Mouse (Mus musculus): Measurements from ENCODE around the gene Fam228b. TPM values are rescaled to one million over a fixed set of nuclear protein-coding genes. Genes with fewer than 3 reads are reported as not detected.

Gene Fam228b
- polyA plus RNA-seq, 1 experiment = not detected

- Histone ChIP-seq H3K4me1 (ENCODE audit: control insufficient read depth, insufficient read depth, low read length) (no peaks in the 10 kb centered on the region; the same call in 1 of the 2 replicates), H3K27ac (ENCODE audit: insufficient read depth, low read depth, low read length) (no peak overlapping the region), H3K4me3 (ENCODE audit: insufficient read depth, low read depth, low read length) (no peak overlapping the region)
- no peak for TF ChIP-seq CTCF (IDR thresholded peaks at IDR 0.05; ENCODE audit: insufficient read depth, low read depth, low read length)
- no peak for TF ChIP-seq POLR2A (IDR thresholded peaks at IDR 0.05; ENCODE audit: insufficient read depth, low read depth, low read length)
- 80% methylated on average over 17 of the region's 17 CpGs for WGBS
Measured at GRCm38 (mm10) chr12:4719762-4720754, 49.0 kb downstream of the Fam228b start.

GRCm38 (mm10) chr12:4719066-4719761, 49.9 kb downstream of the Fam228b start:
- WGBS = 84% methylated on average over 13 of the region's 13 CpGs

DNA sequence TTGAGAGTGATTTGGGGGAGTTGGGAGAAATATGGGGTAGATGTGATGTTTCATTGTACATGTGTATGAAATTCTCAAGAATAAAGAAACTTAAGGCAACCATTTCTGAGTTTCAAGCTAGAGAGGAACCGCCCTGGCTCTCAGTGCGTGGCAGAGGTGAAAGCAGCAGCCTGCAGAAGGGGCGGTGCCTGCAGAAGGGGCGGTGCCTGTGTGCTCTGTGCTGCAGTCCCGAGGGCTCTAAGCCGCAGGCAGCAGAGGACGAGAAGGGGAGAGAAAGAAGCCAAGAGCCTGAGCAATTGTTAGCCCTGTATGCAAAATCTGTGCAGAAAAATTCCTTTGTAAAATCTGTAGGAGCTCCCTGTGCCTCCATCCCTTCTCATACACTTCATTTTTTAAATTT, 51.6 kb downstream of the Fam228b start:
- Histone ChIP-seq H3K27ac (ENCODE audit: insufficient read depth, low read depth, low read length) (no peak overlapping the region), H3K4me3 (ENCODE audit: insufficient read depth, low read depth, low read length) (no peak overlapping the region), H3K4me1 (ENCODE audit: control insufficient read depth, insufficient read depth, low read length) (no peaks in the 10 kb centered on the region; the same call in 1 of the 2 replicates)
- WGBS = 44% methylated on average over 7 of the region's 7 CpGs
- TF ChIP-seq CTCF (IDR thresholded peaks at IDR 0.05; ENCODE audit: insufficient read depth, low read depth, low read length) = no peak
- TF ChIP-seq POLR2A (IDR thresholded peaks at IDR 0.05; ENCODE audit: insufficient read depth, low read depth, low read length) = no peak

More at GRCm38 (mm10) chr12:4719066-4719761, 49.9 kb downstream of the Fam228b start:
- H3K27ac ChIP-seq (ENCODE audit: insufficient read depth, low read depth, low read length) = no peak overlapping the region
- no peak overlapping the region for H3K4me3 ChIP-seq (ENCODE audit: insufficient read depth, low read depth, low read length)
- TF ChIP-seq CTCF (IDR thresholded peaks at IDR 0.05; ENCODE audit: insufficient read depth, low read depth, low read length) (no peak), POLR2A (IDR thresholded peaks at IDR 0.05; ENCODE audit: insufficient read depth, low read depth, low read length) (no peak)
- H3K4me1 ChIP-seq (ENCODE audit: control insufficient read depth, insufficient read depth, low read length) = no peaks in the 10 kb centered on the region; the same call in 1 of the 2 replicates

GRCm38 (mm10) chr12:4715606-4716005, 53.5 kb downstream of the Fam228b start:
- Histone ChIP-seq H3K4me1 (ENCODE audit: control insufficient read depth, insufficient read depth, low read length) (no peaks in the 10 kb centered on the region; the same call in 1 of the 2 replicates), H3K4me3 (ENCODE audit: insufficient read depth, low read depth, low read length) (no peak overlapping the region), H3K27ac (ENCODE audit: insufficient read depth, low read depth, low read length) (no peak overlapping the region)
- TF ChIP-seq POLR2A (IDR thresholded peaks at IDR 0.05; ENCODE audit: insufficient read depth, low read depth, low read length) (no peak), CTCF (IDR thresholded peaks at IDR 0.05; ENCODE audit: insufficient read depth, low read depth, low read length) (no peak)
- WGBS = 85% methylated on average over 10 of the region's 10 CpGs

- H3K4me3 ChIP-seq (ENCODE audit: insufficient read depth, low read depth, low read length) = no peak overlapping the region
- TF ChIP-seq CTCF (IDR thresholded peaks at IDR 0.05; ENCODE audit: insufficient read depth, low read depth, low read length) (no peak), POLR2A (IDR thresholded peaks at IDR 0.05; ENCODE audit: insufficient read depth, low read depth, low read length) (no peak)
- 80% methylated on average over 4 of the region's 4 CpGs for WGBS
- no peak overlapping the region for H3K27ac ChIP-seq (ENCODE audit: insufficient read depth, low read depth, low read length)
- H3K4me1 ChIP-seq (ENCODE audit: control insufficient read depth, insufficient read depth, low read length) = no peaks in the 10 kb centered on the region; the same call in 1 of the 2 replicates
Measured at GRCm38 (mm10) chr12:4713361-4713760, 55.7 kb downstream of the Fam228b start.

DNA sequence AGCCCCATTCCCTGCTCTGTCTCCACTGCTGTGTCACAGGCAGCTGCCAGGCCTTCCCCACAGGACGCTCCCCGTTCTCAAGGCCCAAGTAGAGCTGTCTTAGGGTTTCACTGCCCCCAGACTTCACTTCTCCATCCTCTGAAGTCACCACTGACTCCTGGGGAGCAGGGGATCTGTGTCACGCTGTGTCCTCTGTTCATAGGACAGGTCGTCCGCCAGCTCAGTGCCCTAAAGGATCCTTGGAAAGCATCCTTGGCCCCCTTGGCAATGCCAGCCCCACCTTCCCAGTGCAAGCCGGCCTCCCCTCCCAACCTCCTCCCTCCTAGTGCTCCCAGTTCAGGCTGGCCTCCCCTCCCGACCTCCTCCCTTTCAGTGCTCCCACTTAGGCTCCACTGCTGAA, 59.1 kb downstream of the Fam228b start:
- TF ChIP-seq CTCF (IDR thresholded peaks at IDR 0.05; ENCODE audit: insufficient read depth, low read depth, low read length) (no peak), POLR2A (IDR thresholded peaks at IDR 0.05; ENCODE audit: insufficient read depth, low read depth, low read length) (no peak)
- Histone ChIP-seq H3K27ac (ENCODE audit: insufficient read depth, low read depth, low read length) (no peak overlapping the region), H3K4me1 (ENCODE audit: control insufficient read depth, insufficient read depth, low read length) (no peaks in the 10 kb centered on the region), H3K4me3 (ENCODE audit: insufficient read depth, low read depth, low read length) (no peak overlapping the region)
- 84% methylated on average over 7 of the region's 7 CpGs for WGBS

GRCm38 (mm10) chr12:4708881-4709604, 60.0 kb downstream of the Fam228b start:
- TF ChIP-seq CTCF (IDR thresholded peaks at IDR 0.05; ENCODE audit: insufficient read depth, low read depth, low read length) (no peak), POLR2A (IDR thresholded peaks at IDR 0.05; ENCODE audit: insufficient read depth, low read depth, low read length) (no peak)
- Histone ChIP-seq H3K4me3 (ENCODE audit: insufficient read depth, low read depth, low read length) (no peak overlapping the region), H3K4me1 (ENCODE audit: control insufficient read depth, insufficient read depth, low read length) (no peaks in the 10 kb centered on the region), H3K27ac (ENCODE audit: insufficient read depth, low read depth, low read length) (no peak overlapping the region)
- WGBS = 77% methylated on average over 8 of the region's 8 CpGs

DNA sequence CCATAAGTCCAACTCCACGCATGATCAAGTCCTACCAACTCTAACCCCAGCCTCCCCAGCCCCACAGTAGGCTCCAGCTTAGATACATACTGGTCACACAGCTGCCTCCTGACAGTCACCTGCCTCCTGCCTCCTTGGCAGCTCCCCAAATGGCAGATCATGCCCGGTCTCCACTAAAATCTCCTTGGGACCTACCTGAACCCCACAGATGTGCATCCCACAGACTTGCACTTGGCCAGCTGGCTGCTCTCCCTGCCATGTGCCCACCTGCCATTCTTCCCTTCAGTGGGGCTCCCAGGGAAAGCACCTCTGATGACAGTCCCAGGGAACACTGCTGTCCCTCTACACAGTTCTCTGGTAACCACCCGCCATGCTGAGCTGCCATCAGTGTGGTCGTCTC, 60.8 kb downstream of the Fam228b start:
- WGBS = 85% methylated on average over 4 of the region's 4 CpGs
- TF ChIP-seq CTCF (IDR thresholded peaks at IDR 0.05; ENCODE audit: insufficient read depth, low read depth, low read length) (no peak), POLR2A (IDR thresholded peaks at IDR 0.05; ENCODE audit: insufficient read depth, low read depth, low read length) (no peak)
- H3K4me1 ChIP-seq (ENCODE audit: control insufficient read depth, insufficient read depth, low read length) = no peaks in the 10 kb centered on the region

More for the DNA sequence above, 60.8 kb downstream of the Fam228b start:
- no peak overlapping the region for H3K27ac ChIP-seq (ENCODE audit: insufficient read depth, low read depth, low read length)
- no peak overlapping the region for H3K4me3 ChIP-seq (ENCODE audit: insufficient read depth, low read depth, low read length)

All from olfactory bulb, adult 2 months (tissue).